Mouse (Mus musculus): ENCODE data around the gene Pak3. TPM values are rescaled to one million over a fixed set of nuclear protein-coding genes. Genes with fewer than 3 reads are reported as not detected.
"Not testable (repeated sequence)": the region's sequence is repeated elsewhere in the genome, so short reads cannot be mapped to it uniquely, and the experiment has no call there.

Pak3 gene
- 146 and 186 TPM in 2 replicates for polyA plus RNA-seq (2014; fragmentation: Nextera tagmentation; extraction: Ambion mirVana)

- peak within 1 kb of the TSS; percentile 55 for H3K4me2 ChIP-seq (ENCODE audit: low read length)
- no peaks in the 10 kb centered on the region for H3K36me3 ChIP-seq (ENCODE audit: control insufficient read depth, insufficient read depth, low read length)
- peak within 1 kb of the TSS; percentile 75 for H3K9ac ChIP-seq (ENCODE audit: low read length)
- WGBS = 30% methylated on average over 23 of the region's 23 CpGs
- peak within 1 kb of the TSS; percentile 90 for H3K27ac ChIP-seq (ENCODE audit: low read depth, low read length)
- peak; percentile 64 for DNase-seq (ENCODE audit: low spot score)
- H3K4me1 ChIP-seq (ENCODE audit: control insufficient read depth, insufficient read depth, low read length) = peaks cover 2% of the 10 kb centered on the region; the same call in 1 of the 2 replicates
- peak within 1 kb of the TSS; percentile 37 for H3K4me3 ChIP-seq (ENCODE audit: low read depth, low read length)
- no peaks in the 10 kb centered on the region for H3K27me3 ChIP-seq (replicated peaks; ENCODE audit: control insufficient read depth, insufficient read depth, low read length)
- no peaks in the 10 kb centered on the region for H3K9me3 ChIP-seq (replicated peaks; ENCODE audit: control insufficient read depth, low read length)
- peak; percentile 91 for ATAC-seq
Observed at GRCm38 (mm10) chrX:143518168-143518901, at the start of gene Pak3. Gene Pak3 (plus strand): TSS chrX:143518591.

DNA sequence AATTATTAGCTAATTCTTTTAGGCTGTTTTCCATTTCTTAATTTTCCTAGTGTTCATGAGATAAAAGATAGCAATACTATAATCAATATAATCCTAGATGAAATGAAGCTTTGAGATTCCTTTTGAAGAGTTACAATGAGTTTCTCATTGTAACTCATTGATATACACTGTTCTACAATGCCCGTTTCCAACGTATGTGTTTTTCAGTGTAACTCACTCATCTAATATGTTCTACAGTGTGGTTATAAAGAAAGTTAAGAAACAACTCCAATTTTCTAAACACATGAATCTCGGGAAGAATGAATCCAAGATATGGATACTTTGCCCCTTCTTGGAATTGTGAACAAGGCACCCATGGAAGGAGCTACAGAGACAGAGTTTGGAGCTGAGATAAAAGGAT is 35.5 kb upstream of the Pak3 start:
- Histone ChIP-seq H3K4me1 (ENCODE audit: control insufficient read depth, insufficient read depth, low read length) (no peaks in the 10 kb centered on the region), H3K4me3 (ENCODE audit: low read depth, low read length) (no peak overlapping the region), H3K36me3 (ENCODE audit: control insufficient read depth, insufficient read depth, low read length) (no peaks in the 10 kb centered on the region), H3K9ac (ENCODE audit: low read length) (no peak overlapping the region), H3K27me3 (replicated peaks; ENCODE audit: control insufficient read depth, insufficient read depth, low read length) (no peaks in the 10 kb centered on the region), H3K9me3 (replicated peaks; ENCODE audit: control insufficient read depth, low read length) (no peaks in the 10 kb centered on the region), H3K4me2 (ENCODE audit: low read length) (no peak overlapping the region), H3K27ac (ENCODE audit: low read depth, low read length) (no peak overlapping the region)
- peak; percentile 100 for ATAC-seq
- WGBS = 68% methylated on average over 3 of the region's 3 CpGs
- DNase-seq (ENCODE audit: low spot score) = peak; percentile 100

GRCm38 (mm10) chrX:143501053-143501695 is 17.2 kb upstream of the Pak3 start:
- Histone ChIP-seq H3K4me3 (ENCODE audit: low read depth, low read length) (no peak overlapping the region), H3K4me2 (ENCODE audit: low read length) (no peak overlapping the region)

DNA sequence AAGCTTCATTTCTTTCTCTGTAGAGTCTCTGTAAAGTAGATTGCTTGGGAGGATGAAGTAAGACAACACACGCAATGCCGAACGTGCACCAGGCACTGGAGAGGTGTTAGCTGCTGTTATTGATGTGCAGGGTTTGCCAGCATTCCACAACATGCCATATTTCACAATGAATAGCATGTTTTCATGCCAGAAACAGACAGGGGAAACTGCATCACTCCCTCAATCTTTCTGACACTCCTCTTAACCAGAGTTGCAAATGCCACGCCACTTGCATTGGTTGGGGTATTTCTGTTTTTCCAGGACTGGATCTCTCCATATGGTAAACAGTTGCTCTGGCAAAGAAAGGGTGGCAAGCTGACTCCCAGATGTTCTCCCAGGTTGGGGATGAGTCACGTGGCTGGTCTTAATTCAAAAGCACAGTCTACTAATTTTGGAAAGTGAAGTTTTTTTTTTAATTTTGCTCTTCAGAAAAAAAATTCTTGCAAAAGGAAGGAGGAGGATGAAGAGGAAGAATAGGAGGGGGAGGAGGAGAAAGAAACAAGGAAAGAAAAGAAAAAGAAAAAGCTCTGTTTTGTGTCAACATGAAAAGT is 16.5 kb upstream of the Pak3 start:
- H3K4me3 ChIP-seq (ENCODE audit: low read depth, low read length) = no peak overlapping the region
- no peak for DNase-seq (ENCODE audit: low spot score)
- H3K4me2 ChIP-seq (ENCODE audit: low read length) = no peak overlapping the region
- no peaks in the 10 kb centered on the region for H3K4me1 ChIP-seq (ENCODE audit: control insufficient read depth, insufficient read depth, low read length)
- H3K9me3 ChIP-seq (replicated peaks; ENCODE audit: control insufficient read depth, low read length) = no peaks in the 10 kb centered on the region
- WGBS = 76% methylated on average over 5 of the region's 5 CpGs
- no peak overlapping the region for H3K9ac ChIP-seq (ENCODE audit: low read length)
- no peak for ATAC-seq
- no peak overlapping the region for H3K27ac ChIP-seq (ENCODE audit: low read depth, low read length)
- no peaks in the 10 kb centered on the region for H3K36me3 ChIP-seq (ENCODE audit: control insufficient read depth, insufficient read depth, low read length)
- 0 out of 2 replicates have a peak, but pooled peaks cover 3% of the 10 kb centered on the region for H3K27me3 ChIP-seq (replicated peaks; ENCODE audit: control insufficient read depth, insufficient read depth, low read length)

More at GRCm38 (mm10) chrX:143501053-143501695, 17.2 kb upstream of the Pak3 start:
- no peaks in the 10 kb centered on the region for H3K4me1 ChIP-seq (ENCODE audit: control insufficient read depth, insufficient read depth, low read length)
- no peak for DNase-seq (ENCODE audit: low spot score)
- H3K36me3 ChIP-seq (ENCODE audit: control insufficient read depth, insufficient read depth, low read length) = no peaks in the 10 kb centered on the region
- ATAC-seq = no peak
- no peaks in the 10 kb centered on the region for H3K9me3 ChIP-seq (replicated peaks; ENCODE audit: control insufficient read depth, low read length)
- 0 out of 2 replicates have a peak, but pooled peaks cover 3% of the 10 kb centered on the region for H3K27me3 ChIP-seq (replicated peaks; ENCODE audit: control insufficient read depth, insufficient read depth, low read length)
- no peak overlapping the region for H3K9ac ChIP-seq (ENCODE audit: low read length)
- 65% methylated on average over 4 of the region's 4 CpGs for WGBS
- no peak overlapping the region for H3K27ac ChIP-seq (ENCODE audit: low read depth, low read length)

DNA sequence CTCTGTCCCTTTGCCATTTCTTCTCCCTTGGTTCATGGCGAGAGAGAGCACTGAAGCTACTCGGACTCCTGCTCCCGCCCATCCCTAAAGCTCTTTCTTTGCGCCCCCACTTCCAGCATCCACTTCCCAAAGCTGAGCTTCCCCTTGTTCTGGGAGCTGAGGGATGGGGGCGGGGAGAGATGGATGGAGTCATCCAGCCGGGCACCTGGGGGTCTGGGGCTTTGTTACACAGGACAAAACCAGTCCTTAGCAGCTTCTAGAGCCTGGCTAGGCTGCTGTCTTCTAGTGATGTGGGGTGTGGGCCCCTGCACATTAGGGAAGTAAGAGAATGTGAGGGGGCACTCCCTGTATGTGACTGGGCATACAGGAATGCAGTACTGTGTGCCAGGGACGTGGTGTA is 526 bp downstream of the Pak3 start:
- Histone ChIP-seq H3K9me3 (replicated peaks; ENCODE audit: control insufficient read depth, low read length) (no peaks in the 10 kb centered on the region), H3K4me2 (ENCODE audit: low read length) (peak overlapping the region; percentile 55), H3K4me1 (ENCODE audit: control insufficient read depth, insufficient read depth, low read length) (peaks cover 2% of the 10 kb centered on the region; the same call in 1 of the 2 replicates), H3K36me3 (ENCODE audit: control insufficient read depth, insufficient read depth, low read length) (no peaks in the 10 kb centered on the region), H3K27ac (ENCODE audit: low read depth, low read length) (peak overlapping the region; percentile 90), H3K4me3 (ENCODE audit: low read depth, low read length) (peak overlapping the region; percentile 37), H3K27me3 (replicated peaks; ENCODE audit: control insufficient read depth, insufficient read depth, low read length) (no peaks in the 10 kb centered on the region), H3K9ac (ENCODE audit: low read length) (peak overlapping the region; percentile 75)
- WGBS = 24% methylated on average over 7 of the region's 7 CpGs
- ATAC-seq (peak; percentile 84), DNase-seq (ENCODE audit: low spot score) (no peak)

- WGBS = 55% methylated on average over 5 of the region's 5 CpGs
- H3K9ac ChIP-seq (ENCODE audit: low read length); H3K4me1 ChIP-seq (ENCODE audit: control insufficient read depth, insufficient read depth, low read length); ATAC-seq; H3K27ac ChIP-seq (ENCODE audit: low read depth, low read length); H3K9me3 ChIP-seq (replicated peaks; ENCODE audit: control insufficient read depth, low read length); DNase-seq (ENCODE audit: low spot score); H3K36me3 ChIP-seq (ENCODE audit: control insufficient read depth, insufficient read depth, low read length); H3K27me3 ChIP-seq (replicated peaks; ENCODE audit: control insufficient read depth, insufficient read depth, low read length): not testable (repeated sequence)
- H3K4me3 ChIP-seq (ENCODE audit: low read depth, low read length) = peak overlapping the region; percentile 37
- peak overlapping the region; percentile 55 for H3K4me2 ChIP-seq (ENCODE audit: low read length)
Observed at GRCm38 (mm10) chrX:143519454-143519853, 1.1 kb downstream of the Pak3 start.

DNA sequence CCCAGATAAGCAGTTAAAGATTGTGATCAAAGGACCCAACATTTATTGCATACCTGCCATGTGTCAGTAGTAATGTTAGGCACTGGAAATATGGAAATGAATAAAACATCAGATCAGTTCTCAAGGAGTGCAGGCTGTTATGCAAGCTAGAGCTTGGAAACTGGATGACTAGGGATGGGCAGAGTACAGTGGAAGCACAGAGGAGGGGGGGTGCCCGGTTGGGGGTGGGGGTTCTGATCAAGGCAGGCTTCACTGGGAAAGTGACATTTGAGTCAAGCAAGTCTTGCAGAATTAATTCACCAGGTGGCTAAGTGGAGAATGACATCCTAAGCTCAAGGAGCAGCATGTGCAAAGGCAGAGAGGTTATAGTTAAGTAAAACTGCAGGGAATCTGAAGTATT is 1.8 kb downstream of the Pak3 start:
- H3K4me1 ChIP-seq (ENCODE audit: control insufficient read depth, insufficient read depth, low read length) = peaks cover 2% of the 10 kb centered on the region; the same call in 1 of the 2 replicates
- DNase-seq (ENCODE audit: low spot score) (peak; percentile 20), ATAC-seq (peak; percentile 35; the same call in 1 of the 2 replicates)
- no peaks in the 10 kb centered on the region for H3K27me3 ChIP-seq (replicated peaks; ENCODE audit: control insufficient read depth, insufficient read depth, low read length)
- peak overlapping the region; percentile 55 for H3K4me2 ChIP-seq (ENCODE audit: low read length)
- no peaks in the 10 kb centered on the region for H3K36me3 ChIP-seq (ENCODE audit: control insufficient read depth, insufficient read depth, low read length)
- H3K9ac ChIP-seq (ENCODE audit: low read length) = no peak overlapping the region
- 35% methylated on average over 1 of the region's 1 CpGs for WGBS
- 0 out of 2 replicates have a peak overlapping the region, but pooled peaks have one; percentile 37 for H3K4me3 ChIP-seq (ENCODE audit: low read depth, low read length)
- no peak overlapping the region for H3K27ac ChIP-seq (ENCODE audit: low read depth, low read length)
- no peaks in the 10 kb centered on the region for H3K9me3 ChIP-seq (replicated peaks; ENCODE audit: control insufficient read depth, low read length)

DNA sequence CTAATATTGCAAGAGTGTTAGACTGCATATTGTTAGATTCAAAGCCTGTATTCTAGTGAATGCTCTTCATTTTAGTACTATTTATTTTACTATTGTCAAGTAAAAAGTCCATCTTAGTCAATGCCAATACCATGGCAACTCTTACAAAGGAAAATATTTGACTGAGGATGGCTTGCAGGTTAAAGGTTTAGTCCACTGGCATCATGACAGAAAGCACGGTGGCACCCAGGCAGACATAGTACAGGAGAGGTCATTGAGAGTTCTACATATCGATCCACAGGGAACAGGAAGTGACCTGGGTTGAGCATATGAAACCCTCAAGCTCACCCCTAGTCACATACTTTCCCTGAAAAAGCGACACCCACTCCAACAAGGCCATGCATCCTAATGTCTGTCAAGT is 13.9 kb downstream of the Pak3 start:
- no peaks in the 10 kb centered on the region for H3K4me1 ChIP-seq (ENCODE audit: control insufficient read depth, insufficient read depth, low read length)
- no peaks in the 10 kb centered on the region for H3K36me3 ChIP-seq (ENCODE audit: control insufficient read depth, insufficient read depth, low read length)
- no peak overlapping the region for H3K27ac ChIP-seq (ENCODE audit: low read depth, low read length)
- no peak for ATAC-seq
- H3K9me3 ChIP-seq (replicated peaks; ENCODE audit: control insufficient read depth, low read length) = no peaks in the 10 kb centered on the region
- no peak overlapping the region for H3K9ac ChIP-seq (ENCODE audit: low read length)
- no peak overlapping the region for H3K4me2 ChIP-seq (ENCODE audit: low read length)
- H3K27me3 ChIP-seq (replicated peaks; ENCODE audit: control insufficient read depth, insufficient read depth, low read length) = no peaks in the 10 kb centered on the region
- WGBS = 79% methylated on average over 3 of the region's 3 CpGs
- H3K4me3 ChIP-seq (ENCODE audit: low read depth, low read length) = no peak overlapping the region
- no peak for DNase-seq (ENCODE audit: low spot score)
